Mouse (Mus musculus) MEL (cell line): Measurements from ENCODE around the gene Tle1.
A peak's percentile ranks its signal among the peaks of the same experiment; 100 is the strongest.

ENCODE experiments used
- CHD1 ChIP-seq: IDR thresholded peaks from 2 replicates; pipeline ENCODE4 v1.6.1; 2012; ENCODE audit warnings: low read depth, mild to moderate bottlenecking, inconsistent platforms, low read length, improper control_type of control experiment
- CHD2 ChIP-seq: IDR thresholded peaks from 2 replicates; pipeline ENCODE4 v1.6.1; 2011; ENCODE audit warnings: low read length, improper control_type of control experiment
- CTCF ChIP-seq, 3 experiments: IDR thresholded peaks in 2 of 3; conservative IDR thresholded peaks in 1 of 3; 2 replicates each; pipeline ENCODE4 v1.5.1; 2011 to 2012; ENCODE audit warnings: low read length in 3 of 3, low read depth in 2 of 3, mild to moderate bottlenecking in 2 of 3, improper control_type of control experiment in 1 of 3, inconsistent platforms in 1 of 3, mixed read lengths in 1 of 3, moderate library complexity in 1 of 3; ENCODE audit not compliant: control insufficient read depth in 1 of 3, insufficient read depth in 1 of 3, poor library complexity in 1 of 3, severe bottlenecking in 1 of 3
- GABPA ChIP-seq: IDR thresholded peaks from 2 replicates; pipeline ENCODE4 v1.6.1; 2012; ENCODE audit warnings: low read depth, mild to moderate bottlenecking, inconsistent platforms, low read length, improper control_type of control experiment, moderate library complexity
- HCFC1 ChIP-seq: IDR thresholded peaks from 2 replicates; pipeline ENCODE4 v1.6.1; 2012; ENCODE audit warnings: low read depth, mild to moderate bottlenecking, inconsistent platforms, low read length, improper control_type of control experiment, moderate library complexity
- JUND ChIP-seq: IDR thresholded peaks from 2 replicates; pipeline ENCODE4 v1.6.1; 2011; ENCODE audit warnings: low read depth, mild to moderate bottlenecking, improper control_type of control experiment, low read length
- MAX ChIP-seq: IDR thresholded peaks from 2 replicates; pipeline ENCODE4 v1.6.1; 2011; ENCODE audit warnings: low read length, improper control_type of control experiment
- MAZ ChIP-seq: IDR thresholded peaks from 2 replicates; pipeline ENCODE4 v1.6.1; 2012; ENCODE audit warnings: low read depth, mild to moderate bottlenecking, inconsistent platforms, low read length, improper control_type of control experiment
- MEF2A ChIP-seq: IDR thresholded peaks from 2 replicates; pipeline ENCODE4 v1.6.1; 2014; ENCODE audit warnings: low read depth, mild to moderate bottlenecking, inconsistent platforms, low read length, improper control_type of control experiment; ENCODE audit not compliant: poor library complexity, insufficient replicate concordance, severe bottlenecking; ENCODE audit errors: extremely low read depth
- POLR2A ChIP-seq, 2 experiments: IDR thresholded peaks; 2 replicates each; pipeline ENCODE4 v1.6.1; 2011 to 2012; ENCODE audit warnings: low read length in 2 of 2, mild to moderate bottlenecking in 2 of 2, control low read depth in 1 of 2, improper control_type of control experiment in 1 of 2, low read depth in 1 of 2, moderate library complexity in 1 of 2; ENCODE audit not compliant: control insufficient read depth in 1 of 2, insufficient read depth in 1 of 2, poor library complexity in 1 of 2
- TAL1 ChIP-seq: IDR thresholded peaks from 2 replicates; pipeline ENCODE4 v1.6.1; 2012; ENCODE audit warnings: mild to moderate bottlenecking, inconsistent platforms, low read length, moderate library complexity, mixed read lengths
- TCF12 ChIP-seq: IDR thresholded peaks from 2 replicates; pipeline ENCODE4 v1.6.1; 2014; ENCODE audit warnings: low read depth, mild to moderate bottlenecking, inconsistent platforms, low read length, improper control_type of control experiment, moderate library complexity
- USF1 ChIP-seq: IDR thresholded peaks from 2 replicates; pipeline ENCODE4 v1.6.1; 2014; ENCODE audit warnings: low read depth, mild to moderate bottlenecking, inconsistent platforms, low read length, improper control_type of control experiment, moderate library complexity
- ZKSCAN1 ChIP-seq: IDR thresholded peaks from 2 replicates; pipeline ENCODE4 v1.6.1; 2012; ENCODE audit warnings: low read depth, mild to moderate bottlenecking, inconsistent platforms, low read length, improper control_type of control experiment, moderate library complexity

GRCm38 (mm10) chr4:72199571-72200558 is 854 bp downstream of the Tle1 start:
- TF ChIP-seq JUND, result no peak
- no peak for TF ChIP-seq HCFC1
- TF ChIP-seq TCF12, result no peak
- TF ChIP-seq TAL1, result no peak
- no peak for TF ChIP-seq ZKSCAN1
- no peak for TF ChIP-seq POLR2A (IDR thresholded peaks at IDR 0.05; ENCODE audit: control insufficient read depth in 1 of 2, insufficient read depth in 1 of 2, low read depth in 1 of 2, low read length in 2 of 2, poor library complexity in 1 of 2)
- 0 out of 2 replicates have a peak, but pooled peaks have one; percentile 11 for TF ChIP-seq MAZ
- TF ChIP-seq CTCF (IDR thresholded peaks at IDR 0.05 in 2 of 3, conservative IDR thresholded peaks at IDR 0.05 in 1 of 3; ENCODE audit: control insufficient read depth in 1 of 3, insufficient read depth in 1 of 3, low read depth in 2 of 3, low read length in 3 of 3, poor library complexity in 1 of 3, severe bottlenecking in 1 of 3), result no peak
- no peak for TF ChIP-seq CHD1
- no peak for TF ChIP-seq MEF2A
- no peak for TF ChIP-seq USF1
- no peak for TF ChIP-seq GABPA
- no peak for TF ChIP-seq CHD2
- peak; percentile 38 for TF ChIP-seq MAX
